Mouse (Mus musculus) heart, adult 8-10 months (tissue): ENCODE results near the gene Myo18a. TPM values are rescaled to one million over a fixed set of nuclear protein-coding genes. Genes with fewer than 3 reads are reported as not detected.
A peak's percentile ranks its signal among the peaks of the same experiment; 100 is the strongest.

Source experiments
- DNase-seq: peaks from one replicate; pipeline ENCODE4 v3.0.0; 2022; ENCODE audit warnings: low spot score
- total RNA-seq, 4 experiments: library from RNA; stranded (reverse); gene quantifications; 2 replicates each; pipeline ENCODE4 v1.2.4; 2022

Myo18a gene
- total RNA-seq, 4 experiments from 2014 or later, result 256 to 285 (median 277) TPM

DNA sequence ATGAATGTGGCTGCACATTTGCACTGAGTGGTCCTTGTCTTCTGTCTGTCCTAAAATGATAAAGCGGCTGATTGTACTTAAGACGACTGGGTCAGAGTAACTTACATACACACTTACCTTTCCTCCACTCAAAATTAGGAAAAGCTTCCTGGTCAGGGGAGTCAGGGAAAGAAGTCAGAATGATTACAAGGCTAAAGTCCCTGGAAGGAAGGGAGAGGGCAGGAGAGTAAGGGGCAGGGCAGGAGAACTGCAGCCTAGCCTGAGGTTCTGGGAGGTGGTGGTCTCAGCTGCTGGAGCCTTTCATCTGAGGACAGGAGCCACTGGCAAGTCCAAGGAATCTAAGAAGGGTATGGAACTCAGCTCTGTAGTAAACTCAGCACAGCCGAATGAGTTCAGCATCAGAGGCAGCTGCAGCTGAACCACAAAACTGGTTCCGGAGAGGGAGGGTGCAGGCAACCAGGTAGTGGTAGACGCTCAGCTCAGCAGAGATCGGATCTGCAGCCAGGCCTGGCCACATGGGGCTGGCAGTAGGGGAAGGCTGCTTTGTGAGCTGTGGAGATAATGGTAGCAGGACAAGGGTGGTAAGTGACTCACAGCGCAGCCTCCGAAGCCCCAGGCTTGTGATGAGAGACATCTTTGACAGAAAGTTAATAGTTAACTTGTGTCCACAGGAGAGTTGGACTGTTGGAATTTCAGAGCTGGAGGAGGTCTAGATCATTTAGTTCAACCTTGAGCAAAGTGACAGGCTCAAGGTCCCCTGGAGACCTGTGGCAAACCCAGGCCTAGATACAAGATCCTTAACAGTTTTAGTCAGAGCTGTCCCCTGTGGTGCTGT lies 9.1 kb downstream of the Myo18a start:
- DNase-seq, result no peak

DNA sequence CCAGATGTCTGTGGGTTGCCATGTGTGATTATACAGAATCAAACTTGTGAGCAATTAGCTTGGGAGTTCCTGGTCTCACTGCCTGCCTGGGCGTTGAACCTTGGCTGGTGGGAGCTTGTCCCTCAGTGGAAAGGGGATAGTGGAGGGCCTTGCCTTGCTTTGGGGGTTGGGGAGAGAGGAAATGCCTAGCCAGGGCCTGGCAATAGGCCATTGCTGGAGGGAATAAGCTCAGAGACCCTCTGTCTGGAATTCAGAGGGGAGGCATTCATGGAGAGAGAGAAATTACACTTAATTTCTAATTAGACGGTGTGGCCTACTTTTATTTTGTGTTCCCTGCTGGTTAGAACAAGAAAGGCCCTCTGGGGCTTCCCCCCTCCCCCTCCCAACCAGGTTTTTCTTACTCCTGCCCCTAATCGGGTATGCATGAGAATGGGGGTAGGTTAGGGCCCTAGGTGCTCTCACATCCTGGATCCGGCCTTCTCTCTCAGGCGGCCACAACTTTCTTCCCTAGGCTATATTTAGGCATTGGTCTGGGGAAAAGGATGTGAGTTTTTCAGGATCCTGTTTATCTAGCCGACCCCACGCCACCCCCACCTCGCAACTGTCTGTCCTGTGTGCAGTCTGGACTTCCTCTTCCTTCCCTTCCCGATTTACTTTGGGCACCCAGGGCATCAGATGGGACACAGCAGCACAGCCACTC lies 12.8 kb downstream of the Myo18a start:
- DNase-seq, result no peak

DNA sequence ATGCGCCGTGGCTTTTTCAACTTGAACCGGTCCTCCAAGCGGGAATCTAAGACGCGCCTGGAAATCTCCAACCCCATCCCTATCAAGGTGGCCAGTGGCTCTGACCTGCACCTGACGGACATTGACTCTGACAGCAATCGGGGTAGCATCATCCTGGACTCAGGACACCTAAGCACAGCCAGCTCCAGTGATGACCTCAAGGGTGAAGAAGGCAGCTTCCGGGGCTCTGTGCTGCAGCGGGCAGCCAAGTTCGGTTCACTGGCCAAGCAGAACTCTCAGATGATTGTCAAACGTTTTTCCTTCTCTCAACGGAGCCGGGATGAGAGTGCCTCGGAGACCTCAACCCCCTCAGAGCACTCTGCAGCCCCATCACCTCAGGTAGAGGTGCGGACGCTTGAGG lies 14.4 kb downstream of the Myo18a start:
- no peak for DNase-seq

DNA sequence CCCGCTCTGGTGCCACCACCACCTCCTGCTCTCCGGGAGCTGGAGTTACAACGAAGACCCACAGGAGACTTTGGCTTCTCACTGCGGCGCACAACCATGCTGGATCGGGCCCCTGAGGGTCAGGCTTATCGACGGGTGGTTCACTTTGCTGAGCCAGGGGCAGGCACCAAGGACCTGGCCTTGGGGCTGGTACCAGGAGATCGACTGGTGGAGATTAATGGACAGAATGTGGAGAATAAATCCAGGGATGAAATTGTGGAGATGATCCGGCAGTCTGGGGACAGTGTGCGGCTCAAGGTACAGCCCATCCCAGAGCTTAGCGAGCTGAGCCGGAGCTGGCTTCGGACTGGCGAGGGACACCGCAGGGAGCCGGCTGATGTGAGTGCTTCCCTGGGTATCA lies 14.9 kb downstream of the Myo18a start:
- no peak for DNase-seq

DNA sequence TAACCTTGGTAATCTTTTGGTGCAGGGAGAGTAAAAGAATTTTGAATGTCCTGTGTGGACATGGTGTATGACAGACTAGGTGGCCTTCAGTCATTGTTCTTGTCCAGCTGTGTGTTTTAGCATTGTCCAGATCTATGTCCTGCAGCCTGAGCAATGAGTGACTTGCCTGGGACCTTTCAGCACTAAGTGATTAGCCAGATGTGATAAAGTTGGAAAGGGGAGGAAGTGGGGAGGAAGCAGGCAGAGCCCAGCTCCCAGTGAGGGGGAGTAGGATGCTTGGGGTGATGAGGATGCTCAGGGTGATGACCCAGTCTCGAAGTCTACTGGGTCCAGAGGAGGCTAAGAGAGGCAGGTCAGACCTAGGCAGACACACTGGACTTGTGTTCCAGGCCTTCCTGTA lies 16.2 kb downstream of the Myo18a start:
- DNase-seq, result no peak

DNA sequence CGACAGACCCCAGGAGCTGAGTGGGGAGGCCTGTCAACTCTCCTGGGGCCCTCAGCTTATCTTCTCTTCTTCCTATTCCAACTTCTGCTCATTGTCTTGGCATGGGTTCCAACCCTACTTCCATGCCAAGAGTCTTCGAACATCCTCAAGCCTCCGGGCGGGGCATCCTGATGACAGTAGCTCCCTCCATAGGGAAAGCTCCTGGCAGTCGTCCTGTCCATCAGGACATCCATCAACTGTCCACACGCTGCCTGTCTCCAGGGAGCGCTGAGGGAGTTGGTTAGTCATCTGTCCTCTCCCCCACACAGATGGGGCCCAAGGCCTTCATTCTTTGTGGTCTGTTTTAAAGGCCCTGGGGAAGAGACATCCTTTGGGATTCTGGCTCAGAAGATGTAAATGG lies 18.0 kb downstream of the Myo18a start:
- no peak for DNase-seq

DNA sequence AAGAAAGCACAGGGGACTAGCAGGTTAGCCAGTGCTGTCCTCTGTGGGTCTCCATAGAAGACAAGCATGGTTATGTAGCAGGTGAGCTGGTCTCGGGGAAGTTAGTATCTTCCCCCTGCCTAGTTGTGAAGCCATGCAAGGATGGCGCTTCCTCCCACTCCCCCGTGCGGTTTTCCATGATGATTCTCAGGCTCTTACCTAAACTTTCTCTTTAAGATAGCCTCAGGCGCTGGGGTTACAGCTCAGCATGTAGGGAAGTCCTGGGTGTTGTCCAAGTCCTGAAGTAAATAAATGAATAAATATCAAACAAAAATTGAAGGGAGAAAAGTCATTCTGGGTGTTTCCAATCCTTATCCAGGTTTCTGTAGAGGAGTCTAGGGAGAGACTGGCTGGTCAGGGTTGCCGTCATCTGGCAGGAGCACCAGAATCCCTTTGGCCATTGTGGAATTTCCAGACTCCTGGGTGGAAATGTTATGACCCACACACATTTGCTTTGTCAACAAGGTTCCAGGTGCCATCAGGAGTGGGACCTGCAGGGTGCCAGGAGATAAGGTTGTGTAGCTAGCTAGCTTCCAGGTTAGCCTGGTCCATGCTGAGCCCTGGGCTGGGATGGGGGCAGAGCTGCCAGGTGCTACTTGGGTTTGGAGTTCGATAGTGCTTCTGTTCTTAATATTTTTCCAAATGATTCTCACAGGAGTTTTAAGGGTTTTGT lies 19.2 kb downstream of the Myo18a start:
- DNase-seq, result no peak

DNA sequence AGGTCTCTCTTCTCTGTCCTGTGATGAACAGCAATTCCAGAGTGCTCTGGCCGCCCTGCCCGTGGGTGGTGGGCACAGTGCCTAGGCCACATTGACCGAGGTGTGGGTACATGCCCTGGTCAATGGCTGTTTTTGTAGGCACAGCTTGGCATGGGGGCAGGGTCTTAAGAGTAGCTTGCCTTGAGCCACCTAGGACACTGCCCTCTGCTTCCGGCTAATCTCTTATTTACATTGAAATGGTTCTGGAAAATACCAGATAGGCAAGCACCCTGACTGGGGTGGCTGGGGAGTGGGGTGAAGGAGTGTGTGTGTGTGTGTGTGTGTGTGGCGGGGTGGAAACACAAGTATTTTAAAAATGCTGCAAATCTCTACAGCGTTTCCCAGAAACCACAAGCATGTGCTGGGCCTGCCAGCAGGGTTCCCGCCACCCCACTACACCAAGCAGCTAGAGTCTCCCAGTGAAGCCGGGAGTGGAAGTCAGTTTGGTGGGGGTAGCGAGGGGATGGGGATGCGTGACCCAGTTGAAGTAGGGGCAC lies 20.2 kb downstream of the Myo18a start:
- no peak for DNase-seq

DNA sequence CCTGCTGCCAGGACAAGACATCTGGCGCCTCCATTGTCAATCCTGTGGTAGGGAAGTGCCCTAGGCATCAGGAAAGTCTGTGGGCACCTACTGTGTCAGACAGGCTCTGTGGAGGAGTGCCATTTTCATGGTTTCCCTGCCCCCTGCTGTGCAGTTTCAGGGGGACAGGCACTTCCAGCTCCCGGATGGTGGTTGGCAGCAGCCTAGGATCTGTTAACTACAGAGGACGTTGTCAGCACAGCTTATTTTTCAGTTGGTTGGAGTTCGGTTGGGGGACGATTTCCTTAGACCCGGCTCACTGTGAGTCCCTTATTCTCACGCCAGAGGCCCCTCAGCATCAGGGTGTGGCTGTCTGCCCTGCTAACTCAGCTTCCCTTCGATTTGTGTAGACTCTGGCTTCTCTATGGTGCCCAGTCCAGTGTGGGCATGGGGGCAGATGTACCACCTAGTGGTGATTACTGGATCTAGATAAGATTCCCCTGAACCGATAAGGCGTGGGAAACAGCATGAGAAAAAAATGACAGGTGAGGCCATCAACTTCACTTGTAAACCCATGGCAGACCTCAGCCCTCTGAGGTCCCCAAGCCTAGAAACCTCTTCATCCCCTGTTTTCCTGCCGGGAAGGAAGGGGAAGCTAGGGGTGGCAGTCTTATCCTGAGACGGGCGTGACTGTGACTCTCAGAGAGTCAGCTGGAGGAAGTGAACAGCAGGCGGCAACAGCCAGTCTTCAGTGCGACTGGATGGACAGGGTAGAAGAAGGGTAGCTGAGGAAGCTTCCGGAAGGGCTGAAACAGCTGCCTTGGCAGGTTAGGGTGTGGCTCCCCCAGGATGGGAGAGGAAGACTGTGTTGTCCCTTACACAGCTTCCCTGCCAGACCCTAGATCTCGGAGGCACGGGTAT lies 21.0 kb downstream of the Myo18a start:
- DNase-seq, result no peak

DNA sequence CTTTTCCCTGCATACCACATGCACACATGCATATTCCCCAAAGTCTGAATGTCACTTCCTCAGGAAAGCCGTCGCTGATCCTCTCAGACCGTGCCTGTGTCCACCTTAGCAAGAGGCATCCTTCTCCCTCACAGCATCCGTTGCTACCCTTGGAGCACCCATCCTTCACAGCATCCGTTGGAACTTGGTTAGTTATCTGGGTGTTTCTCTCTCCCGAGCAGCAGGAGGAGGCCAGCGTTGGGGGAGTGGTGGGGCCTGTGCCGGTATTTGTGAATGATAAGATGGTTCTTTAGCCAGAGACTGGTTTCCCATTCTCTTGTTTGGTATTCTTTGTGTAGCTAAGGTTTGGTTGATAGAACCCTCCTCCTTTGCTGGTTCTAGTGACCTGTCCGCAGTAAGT lies 21.8 kb downstream of the Myo18a start:
- no peak for DNase-seq

DNA sequence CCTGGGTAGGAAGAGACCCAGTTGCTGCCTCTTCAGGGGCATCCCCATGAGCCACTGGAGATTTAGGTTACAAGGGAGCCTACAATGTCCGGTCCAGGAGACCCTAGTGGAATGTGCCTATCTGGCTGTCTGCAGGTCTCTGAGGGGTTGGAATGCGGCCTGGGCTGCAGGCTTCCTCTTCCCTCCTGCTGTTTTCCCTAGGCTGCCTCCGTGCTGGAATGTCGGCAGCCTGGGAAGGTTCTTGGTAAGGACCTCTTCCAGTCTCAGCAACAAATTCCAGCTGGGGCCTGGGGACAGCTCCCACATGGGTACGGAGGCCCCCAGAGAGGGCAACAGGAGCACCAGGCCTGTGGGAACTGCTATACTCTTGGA lies 22.3 kb downstream of the Myo18a start:
- DNase-seq, result no peak

DNA sequence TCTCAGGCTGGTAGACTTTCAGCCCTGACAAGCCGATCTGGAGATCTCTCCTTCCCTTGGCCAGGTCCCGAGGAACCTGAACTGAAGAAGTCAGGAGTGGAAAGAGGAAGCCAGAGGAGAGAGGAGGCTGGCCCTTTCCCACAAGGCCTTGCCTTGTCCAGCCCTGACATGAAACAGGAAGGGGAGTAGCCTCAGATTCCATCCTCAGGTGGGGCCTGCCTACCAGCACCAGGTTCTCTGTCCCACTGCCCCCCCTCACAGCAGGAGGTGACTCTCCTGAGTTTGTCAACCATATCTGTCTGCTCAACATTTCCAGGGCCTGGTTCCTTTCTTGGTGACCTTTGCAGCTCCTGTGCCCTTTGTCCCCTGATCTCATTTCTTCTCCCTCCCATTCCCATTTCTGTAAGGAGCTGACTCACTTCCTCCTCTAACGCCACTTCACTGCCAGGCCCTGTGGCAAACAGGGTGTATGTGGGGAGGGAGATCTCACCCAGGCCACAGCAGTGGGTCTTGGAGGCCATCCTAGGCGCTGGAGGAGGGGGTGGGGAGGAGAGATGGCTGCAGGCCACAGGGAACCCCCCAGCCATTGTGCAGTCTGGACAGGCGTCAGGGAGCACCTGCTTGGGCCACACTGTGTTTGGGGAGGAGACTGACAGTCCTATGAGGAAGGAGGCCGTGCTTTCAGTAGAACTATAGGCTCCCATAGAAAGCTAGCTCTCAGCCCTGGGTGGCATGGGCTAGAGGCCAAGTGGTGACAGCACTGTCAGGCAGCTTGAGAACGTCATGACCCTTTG lies 22.9 kb downstream of the Myo18a start:
- no peak for DNase-seq

DNA sequence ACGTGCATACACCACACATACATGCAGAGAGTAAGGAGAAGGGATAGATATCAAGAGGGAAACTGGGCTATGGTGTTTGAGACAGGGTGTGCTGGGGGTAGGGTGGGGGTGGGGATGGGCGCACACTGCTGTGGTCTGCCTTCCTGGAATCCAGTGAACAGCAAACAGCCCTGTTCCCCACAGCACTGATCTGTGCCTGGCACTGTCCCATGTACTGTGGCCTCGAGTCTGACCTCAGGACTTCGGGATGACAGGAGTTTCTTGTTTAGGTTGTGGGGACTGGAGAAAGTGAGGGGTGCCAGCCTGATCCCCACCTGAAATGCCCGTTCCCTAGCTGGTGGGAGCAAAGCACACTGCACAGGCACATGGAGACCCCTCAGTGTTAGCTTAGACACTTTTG lies 24.7 kb downstream of the Myo18a start, which contains the start of gene Gm10277:
Gm10277 (minus strand) TSS at position 41 of the 400 bp plus-strand sequence.
- no peak for DNase-seq

DNA sequence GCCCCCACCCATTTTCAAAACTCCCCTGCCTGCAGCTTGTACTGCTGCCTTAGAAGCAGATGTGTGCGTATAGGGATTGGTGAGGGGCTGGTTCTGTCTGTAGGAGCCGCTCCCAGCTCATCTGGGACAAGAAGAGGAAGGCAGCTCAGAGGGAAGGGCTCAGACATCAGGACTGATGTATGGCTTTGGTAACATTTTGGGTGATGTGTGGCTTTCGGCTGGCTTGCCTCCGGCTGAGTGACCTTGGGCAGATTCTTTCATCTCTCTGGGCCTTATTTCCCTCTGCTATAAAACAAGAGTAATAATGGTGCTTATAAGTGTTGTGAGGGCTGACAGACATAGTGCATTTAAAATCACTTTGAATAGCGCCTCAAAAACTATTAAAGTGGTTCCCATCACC lies 26.5 kb downstream of the Myo18a start:
- DNase-seq, result no peak

DNA sequence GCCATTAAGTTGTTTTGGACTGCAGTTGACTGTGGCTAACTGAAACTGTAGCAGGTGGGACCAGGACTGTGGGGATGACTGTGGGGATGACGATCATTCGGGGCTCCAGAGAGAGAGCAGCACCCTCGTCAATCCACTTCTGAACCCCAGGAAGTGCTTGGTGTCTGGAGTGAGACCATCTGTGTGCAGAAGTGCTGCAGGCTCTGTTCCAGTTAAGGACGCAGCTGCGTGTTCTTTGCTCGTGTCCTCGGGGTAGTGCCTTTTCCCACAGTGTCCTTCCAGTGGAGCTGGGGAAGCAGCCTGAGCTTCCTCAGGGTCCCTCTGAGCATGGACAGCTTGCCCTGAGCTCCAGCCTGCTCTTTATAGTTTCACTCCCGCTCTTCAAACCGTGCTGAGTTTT lies 27.2 kb downstream of the Myo18a start:
- no peak for DNase-seq

DNA sequence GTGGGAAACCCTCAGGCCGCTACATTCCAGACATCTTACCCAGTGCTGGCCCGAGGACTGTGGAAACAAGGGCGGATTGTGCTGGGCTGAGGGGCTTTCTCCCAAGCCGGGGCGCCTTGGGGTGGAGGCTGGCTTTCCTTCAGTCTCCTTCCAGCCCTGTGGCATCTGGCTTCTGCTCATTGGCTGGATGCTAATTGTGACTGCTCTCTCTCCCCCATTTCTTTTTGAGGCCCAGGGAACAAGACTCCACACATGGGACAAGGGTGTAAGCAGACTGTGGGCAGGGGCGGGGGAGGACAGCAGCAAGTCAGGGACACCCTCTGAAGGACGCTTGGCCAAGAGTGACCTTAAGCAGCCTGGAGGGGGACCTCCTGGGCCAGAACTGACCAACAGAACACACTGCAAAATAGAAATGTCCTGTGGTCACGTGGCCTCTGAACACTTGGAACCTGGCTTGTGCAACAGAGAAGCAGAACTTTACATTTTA lies 28.2 kb downstream of the Myo18a start:
- no peak for DNase-seq

DNA sequence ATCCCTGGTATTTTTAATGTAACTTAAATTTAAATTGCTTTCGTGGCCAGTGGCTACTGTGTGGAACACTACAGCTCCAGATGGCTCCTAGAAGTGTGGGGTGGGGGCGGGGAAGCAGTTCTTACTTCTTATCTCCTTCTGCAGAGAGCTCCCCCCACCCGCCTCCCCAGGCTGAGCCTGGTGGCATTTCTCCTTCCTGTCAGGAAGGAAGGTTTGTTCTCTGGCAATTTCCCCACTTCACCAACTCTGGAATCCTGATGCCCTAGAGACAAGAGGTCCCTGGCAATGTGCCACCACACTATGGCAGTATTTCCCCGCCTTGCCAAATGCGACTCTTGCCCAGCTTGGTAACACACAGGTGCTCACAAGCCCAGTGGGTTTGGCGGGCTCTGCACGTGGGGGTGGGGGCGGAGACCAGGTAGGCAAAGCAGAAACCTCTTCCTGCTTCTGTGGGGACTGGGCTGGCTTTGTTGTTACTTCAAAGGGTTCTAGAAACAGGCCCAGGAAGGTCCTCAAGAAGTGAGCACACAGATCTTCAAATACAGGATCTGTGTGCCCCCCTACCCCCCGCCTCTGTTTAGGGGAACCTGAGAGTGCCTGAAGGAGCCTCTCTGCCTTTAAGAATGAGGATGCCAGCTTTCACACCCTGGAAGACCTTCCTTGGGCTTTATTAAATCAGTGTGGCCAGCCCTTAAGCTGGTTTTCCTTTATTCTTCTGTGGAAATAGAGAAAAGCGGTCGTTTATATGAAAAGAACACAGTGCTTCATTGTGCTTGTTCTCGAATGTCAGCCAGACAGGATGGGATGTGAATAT lies 28.9 kb downstream of the Myo18a start:
- DNase-seq, result no peak

DNA sequence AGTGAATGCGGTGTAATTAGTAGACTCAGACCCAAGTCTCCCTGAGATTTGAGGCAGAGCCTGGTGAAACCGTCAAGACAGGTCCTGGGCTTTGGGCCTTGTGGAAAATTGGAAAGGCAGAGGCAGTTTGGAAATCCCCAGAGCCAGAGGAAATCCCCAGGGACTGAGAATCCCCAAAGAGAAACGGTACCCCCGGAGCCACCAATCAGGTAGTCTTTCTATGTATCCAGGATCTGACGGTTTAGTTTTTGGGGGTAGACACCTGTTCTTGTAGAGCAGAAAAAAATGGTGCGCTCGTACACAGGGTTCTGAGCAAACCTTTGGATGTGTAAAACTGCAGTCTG lies 29.5 kb downstream of the Myo18a start:
- no peak for DNase-seq

DNA sequence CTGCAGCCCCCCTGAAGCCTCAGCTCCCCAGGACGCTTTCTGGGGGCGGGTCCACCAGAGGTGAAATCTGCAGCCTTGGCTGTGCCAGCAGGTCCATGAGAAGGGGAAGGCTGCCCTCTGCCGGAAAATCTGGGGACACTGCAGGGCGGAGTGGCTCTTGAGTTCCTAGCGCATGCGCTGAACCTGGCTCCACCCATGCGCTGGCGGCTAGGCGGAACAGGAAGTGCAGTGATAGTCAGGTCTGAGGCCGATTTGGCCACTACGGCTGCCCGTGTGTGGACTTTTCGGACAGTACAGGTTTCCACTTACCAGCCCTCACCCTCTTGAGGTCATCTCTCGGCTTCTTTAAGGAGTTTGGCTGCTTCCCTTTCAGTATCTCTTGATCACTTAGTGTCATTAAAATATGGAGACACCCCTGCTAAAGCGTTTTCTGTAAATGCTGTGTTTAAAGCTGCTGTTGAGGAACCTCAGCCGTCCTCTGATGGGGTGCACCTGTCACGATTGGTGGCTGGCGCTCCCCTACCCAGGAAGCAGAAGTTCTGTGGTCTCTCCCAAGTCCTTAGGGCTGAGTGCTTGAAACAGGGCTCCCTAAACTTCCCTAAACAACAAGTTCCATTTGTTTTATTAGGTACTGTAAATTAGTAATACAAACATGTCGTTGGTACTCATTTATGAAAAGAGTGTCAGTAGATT lies 30.3 kb downstream of the Myo18a start:
- DNase-seq, result peak; percentile 98
